Mouse (Mus musculus): ENCODE measurements at regions not wholly inside any gene's neighbourhood (a gene's known extent, or its start where the extent isn't known, plus 50 kb on each side); places are given as distances from the start of the nearest gene placed in this dataset.
"Not testable (repeated sequence)": the region's sequence is repeated elsewhere in the genome, so short reads cannot be mapped to it uniquely, and the experiment has no call there.

DNA sequence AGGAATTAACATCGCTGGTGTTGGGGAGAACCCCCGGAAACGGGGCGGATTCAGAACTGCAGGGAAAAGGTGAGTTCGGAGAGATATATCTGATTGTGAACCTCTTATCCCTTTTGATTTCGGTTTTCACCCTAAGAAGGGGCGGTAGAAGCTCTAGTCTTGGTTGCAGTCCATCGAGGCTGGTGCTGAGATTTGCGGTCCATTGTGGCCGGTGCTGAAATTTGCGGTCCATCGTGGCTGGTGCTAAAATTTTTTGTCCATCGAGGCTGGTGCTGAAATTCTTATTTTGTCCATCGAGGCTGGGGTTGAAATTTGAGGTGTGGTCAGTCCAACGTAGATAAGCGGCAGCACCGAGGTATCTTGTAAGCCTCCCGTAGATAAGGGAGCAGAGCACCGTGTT is 1263.6 kb upstream of the Tacstd2 start:
- H3K4me2 ChIP-seq (ENCODE audit: insufficient read depth, low read depth, poor library complexity, severe bottlenecking); H3K79me2 ChIP-seq (replicated peaks; ENCODE audit: control insufficient read depth, extremely low read depth, insufficient read depth, poor library complexity, severe bottlenecking); H3K9ac ChIP-seq (ENCODE audit: insufficient read depth, low read depth); H3K27ac ChIP-seq (ENCODE audit: insufficient read depth, low read depth); DNase-seq (ENCODE audit: extremely low read depth); dilution Hi-C loops (cut with MboI; ENCODE audit: extremely low pct_ligation_motif_present, extremely low pct_unique_long_range_greater_than_20kb, low sequenced_read_pairs); H3K36me3 ChIP-seq (replicated peaks in 1 of 2; ENCODE audit: control insufficient read depth in 1 of 2, insufficient read depth in 1 of 2, low read length in 1 of 2); H3K9me3 ChIP-seq (replicated peaks; ENCODE audit: low read length); in situ Hi-C loops (cut with MboI; ENCODE audit: low pct_ligation_motif_present, low pct_unique_long_range_greater_than_20kb, low sequenced_read_pairs); H3K27me3 ChIP-seq (replicated peaks); H3K4me1 ChIP-seq (ENCODE audit: control insufficient read depth in 1 of 2, insufficient read depth in 2 of 2); H3K4me3 ChIP-seq (replicated peaks in 1 of 3; ENCODE audit: low read depth in 2 of 3, low read length in 2 of 3, poor library complexity in 1 of 3): not testable (repeated sequence)
- TF ChIP-seq SIN3A (IDR thresholded peaks at IDR 0.05; ENCODE audit: low read length) = peak; percentile 52; the same call in 1 of the 2 replicates

DNA sequence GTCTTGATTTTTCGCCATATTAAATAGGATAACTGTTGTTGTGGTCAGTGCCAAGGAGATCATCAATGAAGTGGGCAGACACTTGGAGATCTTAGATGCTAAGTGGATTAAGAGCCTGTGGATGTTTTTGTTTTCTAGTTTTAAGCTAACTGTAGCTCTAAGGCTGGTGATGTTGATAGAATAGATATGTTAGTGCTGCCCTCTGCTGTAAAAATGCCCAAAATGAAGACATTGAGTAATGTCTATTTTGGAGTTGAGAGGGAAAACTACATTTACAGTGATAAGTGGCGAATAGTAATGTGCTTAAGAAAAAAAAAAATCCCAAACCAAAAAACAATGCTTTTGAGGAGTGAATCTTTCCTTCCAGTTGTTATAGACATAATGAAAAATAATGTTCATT is 1235.9 kb upstream of the Tacstd2 start:
- Histone ChIP-seq H3K4me1 (ENCODE audit: control insufficient read depth in 1 of 2, insufficient read depth in 2 of 2) (peaks cover 0 to 8% of the 10 kb centered on the region in 2 experiments; a peak in 2 of 4 replicates), H3K27me3 (replicated peaks) (no peaks in the 10 kb centered on the region), H3K4me2 (ENCODE audit: insufficient read depth, low read depth, poor library complexity, severe bottlenecking) (no peak overlapping the region), H3K27ac (ENCODE audit: insufficient read depth, low read depth) (no peak overlapping the region), H3K4me3 (replicated peaks in 1 of 3; ENCODE audit: low read depth in 2 of 3, low read length in 2 of 3, poor library complexity in 1 of 3) (no peak overlapping the region), H3K79me2 (replicated peaks; ENCODE audit: control insufficient read depth, extremely low read depth, insufficient read depth, poor library complexity, severe bottlenecking) (no peaks in the 10 kb centered on the region), H3K9ac (ENCODE audit: insufficient read depth, low read depth) (no peak overlapping the region), H3K36me3 (replicated peaks in 1 of 2; ENCODE audit: control insufficient read depth in 1 of 2, insufficient read depth in 1 of 2, low read length in 1 of 2) (no peaks in the 10 kb centered on the region), H3K9me3 (replicated peaks; ENCODE audit: low read length) (no peaks in the 10 kb centered on the region)
- dilution Hi-C loops (cut with MboI; ENCODE audit: extremely low pct_ligation_motif_present, extremely low pct_unique_long_range_greater_than_20kb, low sequenced_read_pairs) (no loop called here), in situ Hi-C loops (cut with MboI; ENCODE audit: low pct_ligation_motif_present, low pct_unique_long_range_greater_than_20kb, low sequenced_read_pairs) (loop anchor here (25.0 kb wide), 1 partner anchor 559 kb away; no protein-coding TSS in a partner anchor)
- peak; percentile 50 for DNase-seq (ENCODE audit: extremely low read depth)
- TF ChIP-seq RCOR1 (conservative IDR thresholded peaks at IDR 0.05; ENCODE audit: low read depth, low read length) (no peak), SIN3A (IDR thresholded peaks at IDR 0.05; ENCODE audit: low read length) (no peak), MAZ (IDR thresholded peaks at IDR 0.05; ENCODE audit: low read depth, low read length) (no peak), PAX5 (IDR thresholded peaks at IDR 0.05; ENCODE audit: low read length) (no peak), ZKSCAN1 (IDR thresholded peaks at IDR 0.05; ENCODE audit: borderline replicate concordance, low read depth, low read length) (no peak), BHLHE40 (IDR thresholded peaks at IDR 0.05; ENCODE audit: low read depth, low read length) (0 out of 2 replicates have a peak, but pooled peaks have one; percentile 7), RAD21 (IDR thresholded peaks at IDR 0.05; ENCODE audit: low read depth, low read length) (peak; percentile 94), HCFC1 (IDR thresholded peaks at IDR 0.05; ENCODE audit: low read depth, low read length) (no peak), POLR2AphosphoS2 (IDR thresholded peaks at IDR 0.05; ENCODE audit: low read depth, low read length) (no peak), ZMIZ1 (IDR thresholded peaks at IDR 0.05; ENCODE audit: low read depth, low read length) (no peak), IRF4 (IDR thresholded peaks at IDR 0.05; ENCODE audit: low read depth, low read length) (no peak), USF2 (conservative IDR thresholded peaks at IDR 0.05; ENCODE audit: low read depth, low read length) (no peak), JUN (IDR thresholded peaks at IDR 0.05; ENCODE audit: insufficient read depth, low read depth, low read length) (no peak; the same call in 1 of the 2 replicates), GABPA (IDR thresholded peaks at IDR 0.05; ENCODE audit: insufficient replicate concordance, low read depth, low read length) (no peak), TBP (conservative IDR thresholded peaks at IDR 0.05; ENCODE audit: low read depth, low read length) (no peak), KAT2A (IDR thresholded peaks at IDR 0.05; ENCODE audit: insufficient replicate concordance, low read length) (no peak), POLR2A (IDR thresholded peaks at IDR 0.05; ENCODE audit: low read depth, low read length) (no peak), USF1 (IDR thresholded peaks at IDR 0.05; ENCODE audit: low read depth, low read length) (no peak), CHD1 (IDR thresholded peaks at IDR 0.05; ENCODE audit: low read depth, low read length) (no peak), MXI1 (IDR thresholded peaks at IDR 0.05; ENCODE audit: low read depth, low read length) (no peak), ZC3H11A (IDR thresholded peaks at IDR 0.05; ENCODE audit: low read depth, low read length) (peak; percentile 94), JUND (conservative IDR thresholded peaks at IDR 0.05; ENCODE audit: low read depth, low read length) (no peak), UBTF (IDR thresholded peaks at IDR 0.05; ENCODE audit: low read depth, low read length) (no peak), MAFK (IDR thresholded peaks at IDR 0.05; ENCODE audit: insufficient replicate concordance, low read length) (no peak), NELFE (IDR thresholded peaks at IDR 0.05; ENCODE audit: low read depth, low read length) (no peak), NRF1 (IDR thresholded peaks at IDR 0.05; ENCODE audit: low read depth, low read length) (no peak), E2F4 (IDR thresholded peaks at IDR 0.05; ENCODE audit: insufficient replicate concordance, low read depth, low read length) (no peak), EP300 (IDR thresholded peaks at IDR 0.05; ENCODE audit: low read length) (no peak), MAX (IDR thresholded peaks at IDR 0.05; ENCODE audit: low read length) (no peak), CTCF (conservative IDR thresholded peaks at IDR 0.05 in 1 of 2, IDR thresholded peaks at IDR 0.05 in 1 of 2; ENCODE audit: low read depth in 2 of 2, low read length in 2 of 2) (peak in 1 of 2 experiments; percentile 86; a peak in 3 of 4 replicates), ETS1 (conservative IDR thresholded peaks at IDR 0.05; ENCODE audit: low read depth, low read length) (no peak), CHD2 (IDR thresholded peaks at IDR 0.05; ENCODE audit: low read length) (no peak), ELF1 (IDR thresholded peaks at IDR 0.05; ENCODE audit: low read depth, low read length) (no peak), MEF2A (IDR thresholded peaks at IDR 0.05; ENCODE audit: borderline replicate concordance, low read depth, low read length) (no peak)

All from CH12.LX (cell line).